Mouse (Mus musculus) C2C12 (cell line): ENCODE measurements at regions not wholly inside any gene's neighbourhood (a gene's known extent, or its start where the extent isn't known, plus 50 kb on each side); places are given as distances from the start of the nearest gene placed in this dataset.

Experiments used
- CEBPB ChIP-seq: IDR thresholded peaks from one replicate; pipeline ENCODE4 v1.6.1; 2011; ENCODE audit warnings: low read depth, mild to moderate bottlenecking, control low read depth, moderate library complexity
- CTCF ChIP-seq: IDR thresholded peaks from one replicate; pipeline ENCODE4 v1.5.1; 2011; ENCODE audit not compliant: control insufficient read depth, insufficient read depth, insufficient read length
- FOSL1 ChIP-seq: IDR thresholded peaks from one replicate; pipeline ENCODE4 v1.8.0; 2011; ENCODE audit warnings: mild to moderate bottlenecking, low read length; ENCODE audit not compliant: poor library complexity, insufficient read depth, severe bottlenecking
- MAX ChIP-seq: IDR thresholded peaks from one replicate; pipeline ENCODE4 v1.6.1; 2011; ENCODE audit warnings: mild to moderate bottlenecking, control low read depth
- MYOG ChIP-seq: IDR thresholded peaks from one replicate; pipeline ENCODE4 v1.6.1; 2011; ENCODE audit not compliant: control insufficient read depth, insufficient read length; ENCODE audit errors: extremely low read depth
- USF1 ChIP-seq: IDR thresholded peaks from one replicate; pipeline ENCODE4 v1.6.1; 2011; ENCODE audit warnings: low read depth, mild to moderate bottlenecking, control low read depth, moderate library complexity

- no peak for TF ChIP-seq CTCF
- no peak for TF ChIP-seq FOSL1
- TF ChIP-seq CEBPB, result no peak
- no peak for TF ChIP-seq MYOG
- TF ChIP-seq USF1, result no peak
- no peak for TF ChIP-seq MAX
Observed at GRCm38 (mm10) chr11:112869571-112869970, 87.5 kb downstream of the Sox9 start.
